Mouse (Mus musculus) brain, embryonic 14.5 days (tissue): ENCODE measurements at regions not wholly inside any gene's neighbourhood (a gene's known extent, or its start where the extent isn't known, plus 50 kb on each side); places are given as distances from the start of the nearest gene placed in this dataset.

Source experiments
- DNase-seq: peaks from one replicate; pipeline ENCODE4 v3.0.0-alpha.2; 2011; ENCODE audit warnings: low read depth
- CTCF ChIP-seq: fragments of 200-500 bp; IDR thresholded peaks from 2 replicates; pipeline ENCODE4 v1.5.1; 2012; ENCODE audit warnings: inconsistent platforms, mild to moderate bottlenecking, moderate library complexity, borderline replicate concordance; ENCODE audit not compliant: insufficient read depth, insufficient read length; ENCODE audit errors: extremely low read depth
- POLR2A ChIP-seq: fragments of 200-500 bp; IDR thresholded peaks from 2 replicates; pipeline ENCODE4 v1.6.1; 2012; ENCODE audit warnings: mild to moderate bottlenecking, inconsistent platforms, borderline replicate concordance; ENCODE audit not compliant: poor library complexity, insufficient read depth, insufficient read length, severe bottlenecking; ENCODE audit errors: extremely low read depth

DNA sequence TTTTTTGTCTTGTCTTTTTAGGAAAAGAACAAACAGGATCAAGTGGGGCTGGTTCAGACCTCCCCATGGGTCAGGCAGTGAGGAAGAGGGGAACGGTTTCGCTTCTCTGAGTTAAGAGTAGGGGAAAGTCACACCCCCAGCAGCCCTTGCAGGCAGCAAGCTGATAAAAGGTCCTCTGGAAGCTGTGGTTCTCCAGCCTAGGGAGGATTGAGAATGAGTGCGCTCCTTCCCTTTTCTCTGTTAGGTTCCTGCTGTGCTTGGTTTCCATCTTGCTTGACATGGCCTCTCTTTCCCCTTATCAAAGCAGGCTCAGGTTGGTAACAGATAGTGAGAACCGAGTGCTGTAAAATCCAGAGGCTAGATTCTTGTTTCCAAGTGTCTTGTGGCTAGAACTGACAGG is 157.8 kb upstream of the Prdm1 start:
- no peak for DNase-seq
- TF ChIP-seq CTCF (no peak), POLR2A (no peak)

GRCm38 (mm10) chr10:44685215-44685614 is 156.9 kb upstream of the Prdm1 start:
- no peak for DNase-seq
- TF ChIP-seq CTCF, result no peak
- no peak for TF ChIP-seq POLR2A

DNA sequence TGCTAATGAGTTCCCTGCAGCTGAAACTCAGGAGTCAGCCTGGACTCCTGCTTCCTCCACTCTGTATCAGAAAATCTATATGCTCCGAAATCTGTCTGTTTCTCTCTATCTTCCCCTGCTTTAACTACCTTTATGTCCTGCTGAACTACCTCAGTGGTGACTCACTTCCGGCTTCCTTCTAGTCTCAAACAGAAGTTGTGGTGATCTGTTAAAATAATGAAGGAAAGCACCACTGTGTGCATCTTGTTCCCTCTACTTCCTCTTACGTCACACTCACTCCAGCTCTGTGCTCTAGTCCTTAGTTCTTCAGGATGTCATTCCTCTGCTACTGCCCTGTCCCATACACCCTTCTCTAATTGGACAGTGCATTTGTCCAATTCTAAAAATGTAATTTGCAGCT is 148.2 kb upstream of the Prdm1 start:
- TF ChIP-seq POLR2A, result no peak
- no peak for TF ChIP-seq CTCF
- no peak for DNase-seq

- DNase-seq, result no peak
- TF ChIP-seq CTCF (no peak), POLR2A (no peak)
Measured at GRCm38 (mm10) chr10:44665509-44666144, 137.3 kb upstream of the Prdm1 start.

DNA sequence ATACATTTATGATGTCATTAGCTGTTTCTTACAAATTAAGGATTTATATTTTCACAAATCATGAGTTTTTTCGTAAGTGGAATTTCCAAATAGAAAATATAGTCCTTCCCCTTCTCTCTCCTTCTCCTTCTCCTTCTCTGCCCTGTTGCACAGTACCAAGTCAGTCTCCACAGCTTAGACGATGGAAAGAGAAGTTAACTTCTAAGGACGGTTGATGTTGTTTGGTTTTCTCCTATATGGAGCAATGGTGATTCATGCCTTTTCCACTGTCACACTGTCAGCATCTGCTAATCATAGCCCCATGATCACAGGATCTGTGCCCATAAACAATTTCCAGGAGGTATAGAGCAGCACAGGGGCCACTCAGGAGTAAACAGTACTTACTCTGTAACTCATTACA is 131.2 kb upstream of the Prdm1 start:
- no peak for TF ChIP-seq POLR2A
- TF ChIP-seq CTCF, result no peak
- no peak for DNase-seq

DNA sequence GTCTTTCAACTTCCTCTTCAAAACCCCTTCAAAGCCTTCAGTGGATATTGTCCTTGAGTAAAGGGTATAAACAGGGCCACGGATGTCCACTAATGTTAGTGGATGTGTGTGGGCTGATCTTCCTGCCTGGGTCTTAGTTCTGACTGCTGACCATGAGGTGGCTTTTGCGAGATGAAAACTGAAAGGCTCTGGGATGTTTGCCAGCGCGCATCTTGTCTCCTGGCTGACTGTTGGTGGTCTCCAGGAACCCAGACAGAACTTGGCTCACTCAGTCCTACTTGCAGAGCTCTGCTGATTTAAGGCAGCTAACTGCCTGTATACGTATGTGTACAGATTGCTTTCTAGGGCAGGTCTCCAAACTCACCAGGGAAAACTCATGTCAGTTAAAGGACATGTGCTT is 125.5 kb upstream of the Prdm1 start:
- TF ChIP-seq CTCF (no peak), POLR2A (no peak)
- peak; percentile 25 for DNase-seq

DNA sequence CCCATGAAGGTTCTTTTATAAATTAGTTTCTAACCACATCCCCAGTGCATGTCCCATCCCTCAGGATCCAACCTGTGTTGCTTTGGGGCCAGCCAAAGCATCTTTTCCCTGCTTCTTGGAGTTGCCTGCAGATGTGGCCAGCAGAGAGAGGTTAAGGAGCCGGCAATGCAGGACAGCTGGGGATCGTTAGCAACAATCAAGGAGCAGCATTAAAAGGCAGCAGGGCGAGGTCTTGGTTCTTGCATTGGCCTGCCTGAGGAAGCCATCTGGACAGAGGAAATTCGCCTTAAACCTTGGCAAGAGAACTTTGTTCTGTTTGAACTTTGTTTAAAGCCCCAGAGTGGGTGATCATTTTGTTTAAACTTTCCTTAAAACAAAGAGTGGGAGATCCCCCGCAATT is 118.7 kb upstream of the Prdm1 start:
- no peak for DNase-seq
- TF ChIP-seq CTCF (no peak), POLR2A (no peak)

GRCm38 (mm10) chr10:44646615-44647014 is 118.3 kb upstream of the Prdm1 start:
- no peak for TF ChIP-seq CTCF
- no peak for DNase-seq

DNA sequence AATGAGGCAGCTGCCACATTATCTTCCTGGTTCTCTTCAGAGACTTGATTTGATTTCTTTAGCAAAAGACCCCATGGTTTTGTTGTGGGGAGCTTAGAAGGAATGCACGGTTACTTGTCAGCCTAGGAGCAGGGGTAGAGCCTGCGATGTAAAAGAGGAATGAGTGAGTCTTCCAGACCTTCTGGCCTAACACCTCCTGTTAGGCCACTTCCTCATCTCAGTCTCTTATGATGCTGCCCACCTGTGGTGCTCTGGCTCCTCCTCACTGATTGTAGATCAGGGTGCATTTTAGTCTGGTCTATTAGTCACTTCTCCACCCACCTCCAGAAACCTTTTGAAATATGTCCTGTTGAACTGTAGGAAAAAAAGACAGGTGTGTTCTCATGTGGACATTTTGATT is 113.3 kb upstream of the Prdm1 start:
- TF ChIP-seq CTCF (no peak), POLR2A (no peak)
- DNase-seq, result no peak

GRCm38 (mm10) chr10:44640620-44641019 is 112.3 kb upstream of the Prdm1 start:
- TF ChIP-seq CTCF, result no peak
- no peak for TF ChIP-seq POLR2A

GRCm38 (mm10) chr10:44638678-44639077 is 110.4 kb upstream of the Prdm1 start:
- no peak for DNase-seq
- no peak for TF ChIP-seq POLR2A

More at GRCm38 (mm10) chr10:44640620-44641019, 112.3 kb upstream of the Prdm1 start:
- DNase-seq, result no peak

- TF ChIP-seq POLR2A (no peak), CTCF (no peak)
- DNase-seq, result no peak
Measured at GRCm38 (mm10) chr10:44636786-44637185, 108.5 kb upstream of the Prdm1 start.
